Comparison of ENCODE assay signal across 10 mouse cellular contexts in the genomic region with DNA sequence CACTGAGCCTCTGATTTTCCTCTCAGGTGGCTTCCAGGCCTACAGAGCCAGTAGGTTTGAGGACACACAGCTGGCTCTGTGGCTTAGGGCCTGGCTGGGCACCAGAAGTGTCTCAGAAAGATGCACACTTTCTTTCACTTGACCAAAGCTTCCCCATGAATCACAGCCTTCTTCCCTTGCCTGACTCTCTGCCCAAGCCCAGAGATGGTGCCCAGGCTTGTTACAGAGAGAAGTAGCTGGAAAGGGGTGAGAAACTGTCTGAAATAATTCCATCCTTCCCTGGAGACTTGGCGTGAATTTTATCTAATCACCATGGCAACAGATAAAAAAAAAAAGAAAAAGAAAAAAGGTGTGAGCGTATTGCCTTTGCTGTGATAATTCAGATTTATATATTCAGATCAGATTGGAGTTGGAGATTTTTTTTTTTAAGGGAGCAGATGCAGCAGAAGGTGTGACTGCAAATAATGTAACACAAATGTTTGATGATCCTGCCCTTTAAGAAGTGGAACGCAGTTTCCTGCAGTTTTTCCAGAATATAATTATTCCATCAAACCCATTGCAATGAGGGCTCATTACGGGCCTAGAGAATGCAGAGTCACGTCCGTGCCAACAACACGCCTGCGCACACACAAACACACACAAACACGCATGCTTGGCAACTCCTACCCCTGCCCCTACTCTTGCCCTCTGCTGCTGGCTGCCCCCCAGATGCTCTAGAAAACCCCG. TPM values are rescaled to one million over a fixed set of nuclear protein-coding genes. Genes with fewer than 3 reads are reported as not detected.
DNase-seq lines count a peak whose midpoint lies in the region; ATAC-seq and TF ChIP-seq lines count a peak whose summit lies in the region.
"Had no signal": no experiment of that assay in that cellular context is flagged by ENCODE, and none has a peak within 500 bp of the region (broad histone marks: within the 10 kb centered on the region; RNA-seq: fewer than 3 reads in every experiment).

No protein-coding gene starts in this region.

- peak; percentile 62 for ATAC-seq in forebrain, embryonic 14.5 days
- ATAC-seq in midbrain, embryonic 16.5 days = 0 out of 2 replicates have a peak, but pooled peaks have one; percentile 47

- H3K4me3 ChIP-seq in cortical plate, adult 2 months (ENCODE audit: insufficient read depth, low read length) = no peak overlapping the region
- no peak overlapping the region for H3K4me3 ChIP-seq in forebrain, embryonic 14.5 days (ENCODE audit: low read depth, low read length)
- H3K4me3 ChIP-seq in midbrain, embryonic 16.5 days (ENCODE audit: low read depth, low read length) = no peak overlapping the region

- H3K4me2 ChIP-seq in forebrain, embryonic 14.5 days (ENCODE audit: low read length) = peak overlapping the region; percentile 31
- no peak overlapping the region for H3K4me2 ChIP-seq in midbrain, embryonic 16.5 days (ENCODE audit: low read length)

- no peak overlapping the region for H3K9ac ChIP-seq in forebrain, embryonic 14.5 days (ENCODE audit: low read length)
- no peak overlapping the region for H3K9ac ChIP-seq in midbrain, embryonic 16.5 days (ENCODE audit: low read depth, low read length)

- H3K27me3 ChIP-seq in forebrain, embryonic 14.5 days (replicated peaks; ENCODE audit: control insufficient read depth, insufficient read depth, low read length) = no peaks in the 10 kb centered on the region
- no peaks in the 10 kb centered on the region for H3K27me3 ChIP-seq in midbrain, embryonic 16.5 days (ENCODE audit: control insufficient read depth, insufficient read depth, low read depth, low read length)

- TF ChIP-seq CTCF in cortical plate, adult 2 months (IDR thresholded peaks at IDR 0.05; ENCODE audit: extremely low read depth, insufficient read depth, low read length) = no peak

- peaks cover 20% of the 10 kb centered on the region for H3K4me1 ChIP-seq in cortical plate, adult 2 months (ENCODE audit: control insufficient read depth, insufficient read depth, low read length)
- H3K4me1 ChIP-seq in forebrain, embryonic 14.5 days (ENCODE audit: control insufficient read depth, insufficient read depth, low read length) = peaks cover 28% of the 10 kb centered on the region
- peaks cover 26% of the 10 kb centered on the region for H3K4me1 ChIP-seq in midbrain, embryonic 16.5 days (ENCODE audit: control insufficient read depth, insufficient read depth, low read length)

- H3K27ac ChIP-seq in cortical plate, adult 2 months (ENCODE audit: insufficient read depth, low read length) = peak overlapping the region; percentile 85
- H3K27ac ChIP-seq in forebrain, embryonic 14.5 days (ENCODE audit: low read depth, low read length) = peak overlapping the region; percentile 88
- H3K27ac ChIP-seq in midbrain, embryonic 16.5 days (ENCODE audit: low read length) = peak overlapping the region; percentile 84

- TF ChIP-seq POLR2A in cortical plate, adult 2 months (IDR thresholded peaks at IDR 0.05; ENCODE audit: extremely low read depth, insufficient read depth, low read length) = no peak

- H3K36me3 ChIP-seq in forebrain, embryonic 14.5 days (ENCODE audit: control insufficient read depth, insufficient read depth, low read length) = no peaks in the 10 kb centered on the region
- no peaks in the 10 kb centered on the region for H3K36me3 ChIP-seq in midbrain, embryonic 16.5 days (ENCODE audit: control insufficient read depth, insufficient read depth, low read length)
- H3K36me3 ChIP-seq: G1E had no signal

- peak; percentile 84 for DNase-seq in forebrain, embryonic 14.5 days (ENCODE audit: low spot score)
- DNase-seq in kidney, postnatal 36 days = peak; percentile 37 to 40
- no peak for DNase-seq in spleen, postnatal 36 days (ENCODE audit: low spot score in 2 of 2)
- no peak for DNase-seq in T-cell, adult 2 months (ENCODE audit: low spot score)
- DNase-seq in retina, postnatal 1 day = no peak
- DNase-seq: adrenal gland, postnatal 14 days had no signal

- 44% methylated on average over 10 of the region's 10 CpGs for WGBS in forebrain, embryonic 14.5 days
- WGBS in midbrain, embryonic 16.5 days = 52% methylated on average over 10 of the region's 10 CpGs

- no peaks in the 10 kb centered on the region for H3K9me3 ChIP-seq in forebrain, embryonic 14.5 days (replicated peaks; ENCODE audit: control insufficient read depth, low read length)
- H3K9me3 ChIP-seq in midbrain, embryonic 16.5 days (replicated peaks; ENCODE audit: control insufficient read depth, low read length, poor library complexity, severe bottlenecking) = no peaks in the 10 kb centered on the region
- H3K9me3 ChIP-seq: G1E had no signal

RNA-seq across cellular contexts. Expression of gene Dscaml1, which starts 44.5 kb away (rescaled TPM):
- 29.7 and 30.0 TPM in 2 replicates for polyA plus RNA-seq in cortical plate, adult 2 months (2012; rRNA removed)
- polyA plus RNA-seq in forebrain, embryonic 14.5 days (2014; fragmentation: Nextera tagmentation; extraction: Ambion mirVana) = 11.3 and 15.0 TPM in 2 replicates
- 17.9 and 20.6 TPM in 2 replicates for polyA plus RNA-seq in midbrain, embryonic 16.5 days (2015; fragmentation: Nextera tagmentation; extraction: Ambion mirVana)
- polyA plus RNA-seq: G1E; liver, embryonic 16.5 days had no signal

Comparison
In these comparisons a context has a peak if more than half of its experiments do, and no peak if none do; other contexts are left out.
1. DNase-seq: peak in forebrain, embryonic 14.5 days (single experiment) and kidney, postnatal 36 days (2 of 2); none in spleen, postnatal 36 days (0 of 2), T-cell, adult 2 months (single experiment) and retina, postnatal 1 day (single experiment).
2. Peak in every context shown above with its lines, with median percentiles within 50 percentile points of each other: H3K27ac ChIP-seq.